Mouse (Mus musculus) midbrain, embryonic 12.5 days (tissue): Measurements from ENCODE around the gene A330070K13Rik. TPM values are rescaled to one million over a fixed set of nuclear protein-coding genes. Genes with fewer than 3 reads are reported as not detected.

Experiments used
- ATAC-seq: fragments of 200-750 bp; cut with Nextera tagmentation; 2 replicates; pipeline ENCODE4 v1.8.0; 2017; ENCODE audit warnings: low read depth, moderate TSS enrichment, moderate library complexity; ENCODE audit not compliant: low FRiP score
- H3K27ac ChIP-seq: fragments of 300-500 bp; sonication (generic); replicated peaks from 2 replicates; pipeline ENCODE4 v1.5.1; 2016; ENCODE audit warnings: mild to moderate bottlenecking
- H3K27me3 ChIP-seq: fragments of 300-500 bp; sonication (generic); 2 replicates; pipeline ENCODE4 v1.6.1; 2016; ENCODE audit warnings: mild to moderate bottlenecking
- H3K36me3 ChIP-seq: fragments of 300-500 bp; sonication (generic); 2 replicates; pipeline ENCODE4 v1.6.1; 2016
- H3K4me1 ChIP-seq: fragments of 300-500 bp; sonication (generic); 2 replicates; pipeline ENCODE4 v1.6.1; 2016
- H3K4me2 ChIP-seq: fragments of 300-500 bp; sonication (generic); replicated peaks from 2 replicates; pipeline ENCODE4 v1.6.1; 2016; ENCODE audit warnings: mild to moderate bottlenecking, moderate library complexity
- H3K4me3 ChIP-seq: fragments of 300-500 bp; sonication (generic); 2 replicates; pipeline ENCODE4 v1.5.1; 2016; ENCODE audit warnings: mild to moderate bottlenecking
- H3K9ac ChIP-seq: fragments of 300-500 bp; sonication (generic); replicated peaks from 2 replicates; pipeline ENCODE4 v1.6.1; 2016; ENCODE audit warnings: mild to moderate bottlenecking, moderate library complexity
- H3K9me3 ChIP-seq: fragments of 300-500 bp; sonication (generic); 2 replicates; pipeline ENCODE4 v1.6.1; 2016; ENCODE audit warnings: mild to moderate bottlenecking
- WGBS: fragments of 180-500 bp; shearing (Covaris S2); methylation state at CpG from one replicate; pipeline ENCODE4 v1.1.7; 2016; 5-methylcytosine and 5-hydroxymethylcytosine counted together
- polyA plus RNA-seq: library from polyadenylated mRNA; unstranded; fragments of >200 nt; fragmentation: Nextera tagmentation; extraction: Ambion mirVana; gene quantifications from 2 replicates; pipeline ENCODE4 v1.2.1, GENCODE M21; 2016

A330070K13Rik gene
- not detected in 2 replicates for polyA plus RNA-seq

- peaks cover 14% of the 10 kb centered on the region for H3K4me1 ChIP-seq
- H3K4me2 ChIP-seq = peak within 1 kb of the TSS; percentile 40
- no peak within 1 kb of the TSS for H3K27ac ChIP-seq
- 13% methylated on average over 13 of the region's 13 CpGs for WGBS
- H3K9me3 ChIP-seq = no peaks in the 10 kb centered on the region
- peak within 1 kb of the TSS; percentile 37; the same call in 1 of the 2 replicates for H3K9ac ChIP-seq
- no peak for ATAC-seq
- peak within 1 kb of the TSS; percentile 20 for H3K4me3 ChIP-seq
- H3K27me3 ChIP-seq = no peaks in the 10 kb centered on the region; the same call in 1 of the 2 replicates
- no peaks in the 10 kb centered on the region for H3K36me3 ChIP-seq
Measured at GRCm38 (mm10) chr5:130384222-130384912, at the start of gene A330070K13Rik. Gene A330070K13Rik, minus strand, starts transcription at chr5:130384631.

- Histone ChIP-seq H3K9me3 (no peaks in the 10 kb centered on the region), H3K4me3 (no peak overlapping the region), H3K4me2 (no peak overlapping the region), H3K4me1 (no peaks in the 10 kb centered on the region), H3K36me3 (no peaks in the 10 kb centered on the region), H3K27me3 (no peaks in the 10 kb centered on the region), H3K27ac (no peak overlapping the region), H3K9ac (no peak overlapping the region)
- ATAC-seq = no peak
- 95% methylated on average over 17 of the region's 17 CpGs for WGBS
Measured at GRCm38 (mm10) chr5:130411516-130411915, 27.1 kb upstream of the A330070K13Rik start.

GRCm38 (mm10) chr5:130409706-130410105 is 25.3 kb upstream of the A330070K13Rik start:
- H3K36me3 ChIP-seq = no peaks in the 10 kb centered on the region
- H3K4me3 ChIP-seq = no peak overlapping the region
- no peaks in the 10 kb centered on the region for H3K9me3 ChIP-seq
- no peak overlapping the region for H3K27ac ChIP-seq
- H3K4me2 ChIP-seq = no peak overlapping the region
- WGBS = 97% methylated on average over 6 of the region's 6 CpGs
- ATAC-seq = no peak
- no peaks in the 10 kb centered on the region for H3K4me1 ChIP-seq
- no peaks in the 10 kb centered on the region for H3K27me3 ChIP-seq
- H3K9ac ChIP-seq = no peak overlapping the region

DNA sequence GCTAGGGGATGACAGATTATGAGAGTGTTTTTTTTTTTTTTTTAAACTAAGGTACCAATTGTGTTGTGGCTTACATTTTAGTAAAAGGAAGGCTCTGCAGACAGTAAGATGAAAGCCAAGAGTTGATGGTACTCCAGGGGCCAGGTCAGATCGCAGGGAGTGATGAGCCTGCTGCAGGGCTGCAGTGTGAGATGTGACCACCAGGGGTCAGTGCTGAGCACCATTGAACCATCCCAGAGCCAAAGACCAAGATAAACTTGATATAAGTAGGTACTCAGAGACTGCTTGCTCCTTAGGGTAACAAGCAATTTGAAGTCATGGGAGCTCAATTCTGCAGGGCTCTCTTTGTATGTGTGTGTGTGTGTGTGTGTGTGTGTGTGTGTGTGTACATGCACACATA is 20.8 kb upstream of the A330070K13Rik start:
- Histone ChIP-seq H3K27me3 (no peaks in the 10 kb centered on the region), H3K4me3 (no peak overlapping the region), H3K4me1 (no peaks in the 10 kb centered on the region), H3K9me3 (no peaks in the 10 kb centered on the region), H3K36me3 (no peaks in the 10 kb centered on the region), H3K9ac (no peak overlapping the region), H3K4me2 (no peak overlapping the region), H3K27ac (no peak overlapping the region)
- ATAC-seq = no peak
- WGBS = 42% methylated on average over 1 of the region's 1 CpGs

GRCm38 (mm10) chr5:130400136-130400917 is 15.9 kb upstream of the A330070K13Rik start:
- H3K9ac ChIP-seq = no peak overlapping the region
- H3K27ac ChIP-seq = no peak overlapping the region
- no peak for ATAC-seq
- no peaks in the 10 kb centered on the region for H3K27me3 ChIP-seq
- 91% methylated on average over 8 of the region's 8 CpGs for WGBS
- no peak overlapping the region for H3K4me3 ChIP-seq
- H3K4me2 ChIP-seq = no peak overlapping the region
- no peaks in the 10 kb centered on the region for H3K4me1 ChIP-seq
- H3K36me3 ChIP-seq = no peaks in the 10 kb centered on the region
- H3K9me3 ChIP-seq = no peaks in the 10 kb centered on the region

- 74% methylated on average over 6 of the region's 6 CpGs for WGBS
- H3K9ac ChIP-seq = no peak overlapping the region
- H3K4me3 ChIP-seq = no peak overlapping the region
- ATAC-seq = no peak
- H3K4me2 ChIP-seq = no peak overlapping the region
- no peaks in the 10 kb centered on the region for H3K27me3 ChIP-seq
- no peak overlapping the region for H3K27ac ChIP-seq
- no peaks in the 10 kb centered on the region for H3K36me3 ChIP-seq
- H3K4me1 ChIP-seq = no peaks in the 10 kb centered on the region; the same call in 1 of the 2 replicates
- H3K9me3 ChIP-seq = no peaks in the 10 kb centered on the region
Measured at GRCm38 (mm10) chr5:130395142-130395541, 10.7 kb upstream of the A330070K13Rik start.

DNA sequence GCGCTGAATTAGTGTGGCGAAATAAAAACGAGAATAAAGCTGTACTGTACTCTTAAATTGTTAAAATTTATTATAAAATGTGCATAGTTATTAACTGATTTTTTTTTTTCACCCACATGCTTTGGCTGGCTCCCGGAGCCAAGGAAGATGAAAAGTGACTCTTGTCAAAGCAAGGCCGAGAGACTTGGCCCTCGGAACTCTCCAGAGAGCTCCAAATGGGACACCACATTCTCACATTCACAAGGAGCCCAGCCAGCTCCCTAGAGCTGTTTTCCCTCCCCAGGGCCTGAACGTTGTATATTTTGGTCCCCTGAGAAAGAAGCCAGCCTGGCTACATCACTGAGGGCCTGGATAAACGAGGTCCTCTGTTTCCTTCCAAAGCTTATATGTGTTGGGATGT is 10.0 kb upstream of the A330070K13Rik start:
- Histone ChIP-seq H3K4me1 (no peaks in the 10 kb centered on the region; the same call in 1 of the 2 replicates), H3K27ac (no peak overlapping the region), H3K27me3 (no peaks in the 10 kb centered on the region), H3K36me3 (no peaks in the 10 kb centered on the region), H3K4me2 (no peak overlapping the region), H3K4me3 (no peak overlapping the region), H3K9me3 (no peaks in the 10 kb centered on the region), H3K9ac (no peak overlapping the region)
- WGBS = 82% methylated on average over 8 of the region's 8 CpGs
- ATAC-seq = no peak

DNA sequence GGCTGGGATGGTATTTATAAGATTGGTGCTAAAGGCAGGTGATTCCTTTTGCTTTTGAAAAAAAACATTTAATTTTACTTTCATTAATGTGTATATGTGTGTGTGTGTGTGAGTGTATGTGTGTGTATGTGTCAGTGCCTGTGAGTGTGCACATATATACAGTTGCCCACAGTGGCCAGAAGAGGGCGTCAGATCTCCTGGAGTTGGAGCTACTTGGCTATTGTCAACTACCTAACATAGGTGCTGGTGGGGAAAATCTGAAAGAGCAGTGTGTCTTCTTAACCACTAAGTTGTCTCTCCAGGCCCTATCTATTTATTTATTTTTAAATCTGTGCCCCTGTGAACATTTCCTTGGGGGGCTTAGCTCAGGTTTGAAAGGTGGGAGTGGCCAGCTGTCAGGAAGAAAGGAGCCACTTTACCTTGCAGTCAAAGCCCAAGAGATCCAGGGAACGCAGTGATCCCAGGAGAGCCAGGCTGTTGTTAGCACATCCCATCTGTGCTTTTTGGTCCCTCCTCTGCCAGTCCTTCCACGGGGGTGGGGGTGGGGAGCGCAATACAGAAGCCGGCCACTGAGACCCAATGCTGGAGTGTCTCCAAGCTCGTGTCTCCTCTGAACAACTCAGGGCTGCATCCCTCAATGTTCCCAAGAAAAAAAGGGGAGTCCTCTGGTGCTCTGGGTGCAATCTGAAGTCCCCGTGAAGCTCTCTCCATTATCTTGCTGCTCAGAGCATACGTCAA is 9.4 kb upstream of the A330070K13Rik start:
- Histone ChIP-seq H3K36me3 (no peaks in the 10 kb centered on the region), H3K9ac (no peak overlapping the region), H3K9me3 (no peaks in the 10 kb centered on the region), H3K27me3 (no peaks in the 10 kb centered on the region), H3K4me3 (no peak overlapping the region), H3K4me2 (no peak overlapping the region), H3K27ac (no peak overlapping the region), H3K4me1 (no peaks in the 10 kb centered on the region; the same call in 1 of the 2 replicates)
- no peak for ATAC-seq
- 52% methylated on average over 8 of the region's 8 CpGs for WGBS

GRCm38 (mm10) chr5:130386418-130386817 is 2.0 kb upstream of the A330070K13Rik start:
- Histone ChIP-seq H3K9me3 (no peaks in the 10 kb centered on the region), H3K27ac (no peak overlapping the region), H3K4me1 (peaks cover 14% of the 10 kb centered on the region), H3K27me3 (no peaks in the 10 kb centered on the region; the same call in 1 of the 2 replicates), H3K4me3 (no peak overlapping the region), H3K4me2 (no peak overlapping the region), H3K9ac (no peak overlapping the region), H3K36me3 (no peaks in the 10 kb centered on the region)
- no peak for ATAC-seq
- WGBS = 50% methylated on average over 7 of the region's 7 CpGs

- no peak overlapping the region for H3K9ac ChIP-seq
- no peak for ATAC-seq
- H3K9me3 ChIP-seq = no peaks in the 10 kb centered on the region
- no peaks in the 10 kb centered on the region for H3K4me1 ChIP-seq
- no peaks in the 10 kb centered on the region for H3K27me3 ChIP-seq
- H3K4me2 ChIP-seq = no peak overlapping the region
- H3K4me3 ChIP-seq = no peak overlapping the region
- 89% methylated on average over 3 of the region's 3 CpGs for WGBS
- no peaks in the 10 kb centered on the region for H3K36me3 ChIP-seq
- H3K27ac ChIP-seq = no peak overlapping the region
Measured at GRCm38 (mm10) chr5:130375411-130375810, 9.0 kb downstream of the A330070K13Rik start.

GRCm38 (mm10) chr5:130369237-130369636 is 15.2 kb downstream of the A330070K13Rik start, which contains the start of gene Caln1:
Gene Caln1, plus strand, starts transcription at chr5:130369455.
- no peak within 1 kb of the TSS for H3K27ac ChIP-seq
- no peaks in the 10 kb centered on the region for H3K9me3 ChIP-seq
- no peak within 1 kb of the TSS for H3K4me2 ChIP-seq
- H3K4me3 ChIP-seq = no peak within 1 kb of the TSS
- WGBS = 87% methylated on average over 11 of the region's 11 CpGs
- no peak within 1 kb of the TSS for H3K9ac ChIP-seq
- no peak for ATAC-seq
- no peaks in the 10 kb centered on the region for H3K36me3 ChIP-seq
- H3K27me3 ChIP-seq = no peaks in the 10 kb centered on the region
- no peaks in the 10 kb centered on the region for H3K4me1 ChIP-seq

DNA sequence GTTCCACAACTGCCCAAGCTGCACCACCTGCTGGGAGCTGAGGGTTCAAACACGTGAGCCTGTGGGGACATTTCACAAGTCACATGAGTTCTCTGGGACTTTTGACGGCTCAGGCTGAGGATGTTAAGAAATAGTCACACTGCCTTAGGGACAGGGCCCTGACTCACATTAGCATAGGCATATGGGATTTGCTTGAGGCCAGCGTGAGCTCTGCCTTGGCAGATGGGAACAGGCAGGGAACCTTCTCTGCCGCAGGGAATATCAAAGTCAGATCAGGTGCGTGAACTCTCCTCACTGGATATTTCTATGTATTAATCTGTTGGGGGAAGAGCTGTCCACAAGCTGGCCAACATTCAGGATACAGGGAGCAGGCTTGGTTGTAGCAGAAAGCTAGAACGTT is 16.2 kb downstream of the A330070K13Rik start:
- no peaks in the 10 kb centered on the region for H3K27me3 ChIP-seq
- no peaks in the 10 kb centered on the region for H3K9me3 ChIP-seq
- no peak overlapping the region for H3K27ac ChIP-seq
- no peak for ATAC-seq
- no peak overlapping the region for H3K4me2 ChIP-seq
- no peak overlapping the region for H3K4me3 ChIP-seq
- no peaks in the 10 kb centered on the region for H3K36me3 ChIP-seq
- no peak overlapping the region for H3K9ac ChIP-seq
- no peaks in the 10 kb centered on the region for H3K4me1 ChIP-seq
- WGBS = 86% methylated on average over 6 of the region's 6 CpGs
